Mouse (Mus musculus) bone marrow macrophage, adult 2 months (primary cell): ENCODE measurements around the gene Rcbtb2.

ENCODE experiments used
- CTCF ChIP-seq: IDR thresholded peaks from 2 replicates; pipeline ENCODE4 v1.5.1; 2012; ENCODE audit warnings: low read depth, mild to moderate bottlenecking, low read length, moderate library complexity
- POLR2A ChIP-seq: IDR thresholded peaks from 2 replicates; pipeline ENCODE4 v1.6.1; 2012; ENCODE audit warnings: mild to moderate bottlenecking, low read depth, low read length, borderline replicate concordance

GRCm38 (mm10) chr14:73175031-73175430, 52.2 kb downstream of the Rcbtb2 start:
- TF ChIP-seq POLR2A (no peak), CTCF (no peak)
